Mouse (Mus musculus) fibroblast of lung, adult 2 months (primary cell): ENCODE results near the gene Cks2.

Source experiments
- DNase-seq: peaks from one replicate; pipeline ENCODE4 v3.0.0-alpha.2; 2011; ENCODE audit warnings: low read depth

The Cks2 gene

GRCm38 (mm10) chr13:51681076-51681475 is 36.0 kb downstream of the Cks2 start:
- no peak for DNase-seq

- DNase-seq: no peak
Observed at GRCm38 (mm10) chr13:51681634-51682033, 36.6 kb downstream of the Cks2 start.

- DNase-seq: no peak
Observed at GRCm38 (mm10) chr13:51685290-51685966, 40.4 kb downstream of the Cks2 start.

- no peak for DNase-seq
Observed at GRCm38 (mm10) chr13:51686966-51687365, 41.9 kb downstream of the Cks2 start.

GRCm38 (mm10) chr13:51688688-51689087 is 43.7 kb downstream of the Cks2 start:
- DNase-seq: no peak

GRCm38 (mm10) chr13:51696481-51696880 is 51.4 kb downstream of the Cks2 start:
- no peak for DNase-seq

- DNase-seq: no peak
Observed at GRCm38 (mm10) chr13:51697455-51697854, 52.4 kb downstream of the Cks2 start.

GRCm38 (mm10) chr13:51697897-51698296 is 52.9 kb downstream of the Cks2 start:
- no peak for DNase-seq

GRCm38 (mm10) chr13:51698318-51698717 is 53.3 kb downstream of the Cks2 start:
- DNase-seq: no peak
